Mouse (Mus musculus): ENCODE data around the gene Spryd3. TPM values are rescaled to one million over a fixed set of nuclear protein-coding genes. Genes with fewer than 3 reads are reported as not detected.
"Not testable (repeated sequence)": the region's sequence is repeated elsewhere in the genome, so short reads cannot be mapped to it uniquely, and the experiment has no call there.

Spryd3 gene
- total and polyA plus RNA-seq, 3 experiments = 13.4 to 23.1 (median 14.2) TPM

DNA sequence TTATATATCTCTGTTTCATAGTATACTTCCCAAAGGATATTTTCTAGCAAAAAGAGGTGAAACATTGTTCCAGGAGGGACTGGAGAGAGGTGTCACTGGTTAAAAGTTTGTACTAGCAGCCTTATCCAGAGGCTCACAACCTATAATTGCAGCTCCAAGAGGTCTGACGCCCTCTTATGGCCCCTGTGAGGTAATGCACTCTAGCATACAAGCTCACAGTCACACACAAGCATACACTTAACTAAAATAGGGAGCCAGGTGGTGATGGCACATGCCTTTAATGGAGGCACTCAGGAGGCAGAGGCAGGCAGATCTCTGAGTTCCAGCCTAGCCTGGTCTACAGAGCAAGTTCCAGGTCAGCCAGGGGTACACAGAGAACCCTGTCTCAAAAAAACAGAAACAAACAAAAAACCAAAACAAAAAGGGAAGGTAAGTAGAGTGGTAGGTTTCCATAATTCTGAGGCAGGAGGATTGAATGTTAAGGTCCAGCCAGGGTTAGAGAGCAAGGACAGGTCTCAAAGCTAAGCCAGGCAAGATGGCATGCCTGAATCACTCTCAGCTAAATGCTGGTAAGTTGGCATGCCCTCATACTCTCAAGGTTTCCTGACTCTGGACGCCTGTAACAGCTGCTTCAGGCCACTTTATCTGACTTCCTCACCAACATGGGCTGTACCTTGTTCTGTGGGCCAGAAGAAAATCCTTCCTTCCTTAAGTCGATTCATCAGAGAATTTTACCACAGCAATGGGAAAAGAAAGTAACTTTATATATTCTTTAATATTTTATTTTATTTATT lies 28.1 kb upstream of the Spryd3 start:
- H3K36me3 ChIP-seq (ENCODE audit: control insufficient read depth, insufficient read depth, low read length) = no peaks in the 10 kb centered on the region
- DNase-seq = no peak
- no peaks in the 10 kb centered on the region for H3K27me3 ChIP-seq (ENCODE audit: control insufficient read depth, insufficient read depth, low read length)
- no peaks in the 10 kb centered on the region for H3K79me2 ChIP-seq (replicated peaks; ENCODE audit: control insufficient read depth, insufficient read depth, low read length)
- H3K9ac ChIP-seq (ENCODE audit: low read depth, low read length) = no peak overlapping the region
- 42% methylated on average over 3 of the region's 3 CpGs for WGBS
- TF ChIP-seq CTCF (IDR thresholded peaks at IDR 0.05) = no peak
- intact Hi-C loops (cut with DNase I) = no loop called here
- H3K4me3 ChIP-seq = no peak overlapping the region
- no peak overlapping the region for H3K27ac ChIP-seq
- peaks cover 2% of the 10 kb centered on the region for H3K4me1 ChIP-seq (ENCODE audit: control insufficient read depth, insufficient read depth, low read length)

- H3K27ac ChIP-seq = no peak overlapping the region
- no peaks in the 10 kb centered on the region for H3K36me3 ChIP-seq (ENCODE audit: control insufficient read depth, insufficient read depth, low read length)
- H3K27me3 ChIP-seq (ENCODE audit: control insufficient read depth, insufficient read depth, low read length) = no peaks in the 10 kb centered on the region
- H3K4me1 ChIP-seq (ENCODE audit: control insufficient read depth, insufficient read depth, low read length) = no peaks in the 10 kb centered on the region
- 63% methylated on average over 27 of the region's 27 CpGs for WGBS
- TF ChIP-seq CTCF (IDR thresholded peaks at IDR 0.05) (no peak), POLR2A (IDR thresholded peaks at IDR 0.05; ENCODE audit: insufficient read depth, low read depth, low read length) (no peak), EP300 (IDR thresholded peaks at IDR 0.05; ENCODE audit: insufficient read depth, low read depth, low read length) (no peak)
- no peak overlapping the region for H3K9ac ChIP-seq (ENCODE audit: low read depth, low read length)
- DNase-seq = no peak
- intact Hi-C loops (cut with DNase I) = no loop called here
- H3K79me2 ChIP-seq (replicated peaks; ENCODE audit: control insufficient read depth, insufficient read depth, low read length) = no peaks in the 10 kb centered on the region
- H3K4me3 ChIP-seq = no peak overlapping the region
These were observed 24.5 kb upstream of the Spryd3 start for GRCm38 (mm10) chr15:102160415-102161060.

DNA sequence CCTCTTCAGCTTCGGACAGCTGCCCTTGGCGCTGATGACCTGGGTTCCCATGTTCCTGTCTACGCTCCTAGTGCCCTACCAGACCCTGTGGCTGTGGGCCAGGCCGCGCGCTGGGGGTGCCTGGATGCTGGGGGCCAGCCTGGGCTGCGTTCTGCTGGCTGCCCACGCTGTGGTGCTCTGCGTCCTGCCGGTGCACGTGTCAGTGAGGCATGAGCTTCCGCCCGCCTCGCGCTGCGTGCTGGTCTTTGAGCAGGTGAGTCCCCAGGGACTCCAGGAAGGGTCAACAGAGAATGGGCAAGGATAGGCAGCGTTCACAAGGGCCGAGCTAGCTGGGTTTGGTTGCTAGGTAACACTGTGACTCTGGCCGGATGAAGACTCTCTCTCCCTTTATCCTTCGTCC lies 20.8 kb upstream of the Spryd3 start:
- intact Hi-C loops (cut with DNase I) = no loop called here
- no peaks in the 10 kb centered on the region for H3K27me3 ChIP-seq (ENCODE audit: control insufficient read depth, insufficient read depth, low read length)
- no peak overlapping the region for H3K27ac ChIP-seq
- DNase-seq = peak in 1 of 2 experiments; percentile 13
- no peaks in the 10 kb centered on the region for H3K4me1 ChIP-seq (ENCODE audit: control insufficient read depth, insufficient read depth, low read length)
- H3K9ac ChIP-seq (ENCODE audit: low read depth, low read length) = no peak overlapping the region
- TF ChIP-seq EP300 (IDR thresholded peaks at IDR 0.05; ENCODE audit: insufficient read depth, low read depth, low read length) (no peak), CTCF (IDR thresholded peaks at IDR 0.05) (no peak), POLR2A (IDR thresholded peaks at IDR 0.05; ENCODE audit: insufficient read depth, low read depth, low read length) (no peak)
- no peak overlapping the region for H3K4me3 ChIP-seq
- no peaks in the 10 kb centered on the region for H3K79me2 ChIP-seq (replicated peaks; ENCODE audit: control insufficient read depth, insufficient read depth, low read length)
- WGBS = 46% methylated on average over 20 of the region's 20 CpGs
- H3K36me3 ChIP-seq (ENCODE audit: control insufficient read depth, insufficient read depth, low read length) = no peaks in the 10 kb centered on the region

- H3K4me1 ChIP-seq (ENCODE audit: control insufficient read depth, insufficient read depth, low read length); DNase-seq; H3K79me2 ChIP-seq (replicated peaks; ENCODE audit: control insufficient read depth, insufficient read depth, low read length); H3K9ac ChIP-seq (ENCODE audit: low read depth, low read length); H3K27me3 ChIP-seq (ENCODE audit: control insufficient read depth, insufficient read depth, low read length); H3K4me3 ChIP-seq; H3K36me3 ChIP-seq (ENCODE audit: control insufficient read depth, insufficient read depth, low read length); H3K27ac ChIP-seq; intact Hi-C loops (cut with DNase I): not testable (repeated sequence)
- 96% methylated on average over 6 of the region's 6 CpGs for WGBS
- TF ChIP-seq CTCF (IDR thresholded peaks at IDR 0.05) = peak; percentile 29
These were observed 19.0 kb upstream of the Spryd3 start for GRCm38 (mm10) chr15:102155006-102155405.

DNA sequence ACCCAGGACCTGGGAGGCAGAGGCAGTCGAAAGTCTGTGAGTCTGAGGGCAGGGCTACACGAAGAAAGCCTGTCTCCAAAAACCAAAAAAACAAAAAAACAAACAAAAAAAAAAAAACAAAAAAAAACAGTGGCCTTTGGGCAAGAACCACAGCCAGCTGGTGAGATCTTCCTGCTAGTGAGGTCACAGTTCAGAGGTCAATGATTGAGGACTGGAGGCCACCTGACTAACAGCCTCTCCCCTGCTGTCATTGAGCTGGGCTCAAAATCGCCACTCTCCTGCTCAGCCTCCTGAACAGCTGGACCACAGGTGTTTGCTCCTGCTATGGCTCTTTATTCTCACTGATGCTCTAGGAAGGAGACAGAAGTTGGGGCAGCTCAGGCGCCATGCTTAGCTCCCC lies 16.6 kb upstream of the Spryd3 start:
- TF ChIP-seq CTCF (IDR thresholded peaks at IDR 0.05) = no peak
- TF ChIP-seq POLR2A (IDR thresholded peaks at IDR 0.05; ENCODE audit: insufficient read depth, low read depth, low read length) = no peak
- TF ChIP-seq EP300 (IDR thresholded peaks at IDR 0.05; ENCODE audit: insufficient read depth, low read depth, low read length) = no peak
- 62% methylated on average over 4 of the region's 4 CpGs for WGBS
- Histone ChIP-seq H3K79me2 (replicated peaks; ENCODE audit: control insufficient read depth, insufficient read depth, low read length) (no peaks in the 10 kb centered on the region), H3K9ac (ENCODE audit: low read depth, low read length) (no peak overlapping the region), H3K27ac (no peak overlapping the region), H3K4me3 (no peak overlapping the region), H3K36me3 (ENCODE audit: control insufficient read depth, insufficient read depth, low read length) (no peaks in the 10 kb centered on the region), H3K4me1 (ENCODE audit: control insufficient read depth, insufficient read depth, low read length) (peaks cover 7% of the 10 kb centered on the region), H3K27me3 (ENCODE audit: control insufficient read depth, insufficient read depth, low read length) (no peaks in the 10 kb centered on the region)
- DNase-seq = no peak
- intact Hi-C loops (cut with DNase I) = no loop called here
